Mouse (Mus musculus) liver, embryonic 16.5 days (tissue): Measurements from ENCODE around the gene Atp1a3. TPM values are rescaled to one million over a fixed set of nuclear protein-coding genes. Genes with fewer than 3 reads are reported as not detected.

Experiments
- ATAC-seq: fragments of 200-750 bp; cut with Nextera tagmentation; 2 replicates; pipeline ENCODE4 v1.8.0; 2017; ENCODE audit warnings: low read depth, mild to moderate bottlenecking, moderate number of reproducible peaks, moderate library complexity
- H3K27ac ChIP-seq: fragments of 300-500 bp; sonication (generic); 2 replicates; pipeline ENCODE4 v1.5.1; 2014; ENCODE audit warnings: mild to moderate bottlenecking, low read length
- H3K27me3 ChIP-seq: fragments of 300-500 bp; sonication (generic); 2 replicates; pipeline ENCODE4 v1.6.1; 2014; ENCODE audit warnings: low read depth, low read length, mixed read lengths; ENCODE audit not compliant: control insufficient read depth, insufficient read depth
- H3K36me3 ChIP-seq: fragments of 300-500 bp; sonication (generic); 2 replicates; pipeline ENCODE4 v1.6.1; 2014; ENCODE audit warnings: mild to moderate bottlenecking; ENCODE audit not compliant: control insufficient read depth, insufficient read depth
- H3K4me1 ChIP-seq: fragments of 300-500 bp; sonication (generic); 2 replicates; pipeline ENCODE4 v1.6.1; 2014; ENCODE audit warnings: low read depth, low read length, mixed read lengths; ENCODE audit not compliant: control insufficient read depth
- H3K4me2 ChIP-seq: fragments of 300-500 bp; sonication (generic); 2 replicates; pipeline ENCODE4 v1.6.1; 2014; ENCODE audit warnings: low read depth, low read length, mixed read lengths
- H3K4me3 ChIP-seq: fragments of 300-500 bp; sonication (generic); 2 replicates; pipeline ENCODE4 v1.5.1; 2014; ENCODE audit warnings: low read depth, mild to moderate bottlenecking, low read length
- H3K9ac ChIP-seq: fragments of 300-500 bp; sonication (generic); 2 replicates; pipeline ENCODE4 v1.6.1; 2014; ENCODE audit warnings: low read depth, low read length
- H3K9me3 ChIP-seq: fragments of 300-500 bp; sonication (generic); replicated peaks from 2 replicates; pipeline ENCODE4 v1.6.1; 2016; ENCODE audit warnings: low read length; ENCODE audit not compliant: control insufficient read depth
- WGBS: fragments of 180-500 bp; shearing (Covaris S2); extraction: QIAGEN DNeasy Blood & Tissue Kit; methylation state at CpG from one replicate; pipeline ENCODE4 v1.1.7; 2014; ENCODE audit not compliant: insufficient replicate concordance; 5-methylcytosine and 5-hydroxymethylcytosine counted together
- polyA plus RNA-seq: library from polyadenylated mRNA; unstranded; fragments of >200 nt; fragmentation: Nextera tagmentation; extraction: Ambion mirVana; gene quantifications from 2 replicates; pipeline ENCODE4 v1.2.1, GENCODE M21; 2015

Gene Atp1a3
- polyA plus RNA-seq, 1 experiment from 2014 or later = 1.1 TPM

DNA sequence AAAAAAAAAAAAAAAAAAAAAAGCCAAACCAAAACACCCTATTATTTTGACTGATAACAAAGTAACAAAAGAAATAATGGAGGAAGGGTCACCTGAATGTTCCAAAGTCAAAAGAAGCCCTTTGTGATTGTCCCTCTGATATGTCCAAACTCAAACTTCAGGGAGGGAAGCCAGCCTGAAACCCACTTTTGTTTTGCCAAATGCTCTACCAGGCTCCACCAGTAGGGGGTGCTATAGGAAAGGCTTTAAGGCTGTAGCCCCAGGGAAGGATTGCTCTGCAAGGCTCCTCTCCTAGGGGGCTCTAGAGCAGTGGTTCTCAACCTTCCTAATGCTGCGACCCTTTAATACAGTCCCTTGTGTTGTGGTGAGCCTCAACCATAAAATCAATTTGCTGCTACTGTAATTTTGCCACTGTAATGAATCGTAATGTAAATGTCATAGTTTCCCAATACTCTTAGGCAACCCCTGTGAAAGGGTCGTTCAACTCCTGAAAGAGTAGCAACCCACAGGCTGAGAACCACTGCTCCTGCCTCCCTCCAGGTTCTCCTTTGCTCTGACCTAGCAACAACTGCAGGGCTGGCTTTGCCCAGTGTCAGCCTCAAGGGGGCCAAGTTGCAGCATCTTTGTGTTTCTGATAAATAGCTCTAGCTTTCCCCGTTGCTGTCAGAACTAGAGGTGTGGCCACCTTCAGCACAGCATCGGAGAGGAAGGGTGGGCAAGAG, 24.4 kb upstream of the Atp1a3 start:
- Histone ChIP-seq H3K9me3 (no peaks in the 10 kb centered on the region), H3K36me3 (no peaks in the 10 kb centered on the region), H3K27ac (no peak overlapping the region), H3K9ac (no peak overlapping the region), H3K27me3 (no peaks in the 10 kb centered on the region), H3K4me2 (no peak overlapping the region), H3K4me3 (no peak overlapping the region), H3K4me1 (no peaks in the 10 kb centered on the region)
- 33% methylated on average over 5 of the region's 5 CpGs for WGBS
- ATAC-seq = no peak

GRCm38 (mm10) chr7:25026452-25026851, 20.7 kb upstream of the Atp1a3 start:
- ATAC-seq = no peak
- Histone ChIP-seq H3K9ac (no peak overlapping the region), H3K36me3 (no peaks in the 10 kb centered on the region), H3K27me3 (no peaks in the 10 kb centered on the region), H3K4me2 (no peak overlapping the region), H3K4me3 (no peak overlapping the region), H3K27ac (no peak overlapping the region), H3K4me1 (no peaks in the 10 kb centered on the region), H3K9me3 (no peaks in the 10 kb centered on the region)
- 43% methylated on average over 7 of the region's 7 CpGs for WGBS

- H3K9me3 ChIP-seq = no peaks in the 10 kb centered on the region
- no peaks in the 10 kb centered on the region for H3K4me1 ChIP-seq
- no peak for ATAC-seq
- H3K9ac ChIP-seq = no peak overlapping the region
- 48% methylated on average over 10 of the region's 10 CpGs for WGBS
- H3K4me2 ChIP-seq = no peak overlapping the region
- no peaks in the 10 kb centered on the region for H3K36me3 ChIP-seq
- no peak overlapping the region for H3K4me3 ChIP-seq
- H3K27me3 ChIP-seq = no peaks in the 10 kb centered on the region
- no peak overlapping the region for H3K27ac ChIP-seq
Measured at GRCm38 (mm10) chr7:25025855-25026439, 20.2 kb upstream of the Atp1a3 start.

DNA sequence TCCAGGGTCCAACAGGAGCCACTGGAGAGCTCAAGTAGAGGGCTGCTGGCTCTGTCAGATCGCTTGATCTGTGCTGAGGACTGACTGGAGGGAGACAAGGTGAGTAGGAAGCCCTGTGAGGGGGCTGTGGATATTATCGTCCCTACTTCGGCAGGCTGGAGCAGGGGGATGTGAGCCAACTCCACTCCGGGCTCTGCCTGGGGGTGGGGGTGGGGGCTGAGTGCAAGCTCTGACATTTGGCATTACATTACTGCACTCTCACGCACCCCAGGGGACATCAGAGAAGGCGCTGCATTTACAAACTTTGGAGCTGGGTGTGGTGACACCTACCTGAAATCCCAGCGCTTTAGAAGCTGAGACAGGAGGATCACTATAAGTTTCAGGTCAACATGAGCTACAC, 5.8 kb upstream of the Atp1a3 start:
- WGBS = 56% methylated on average over 7 of the region's 7 CpGs
- H3K9ac ChIP-seq = no peak overlapping the region
- H3K4me1 ChIP-seq = no peaks in the 10 kb centered on the region; the same call in 1 of the 2 replicates
- H3K36me3 ChIP-seq = no peaks in the 10 kb centered on the region
- H3K4me3 ChIP-seq = no peak overlapping the region
- H3K27ac ChIP-seq = no peak overlapping the region
- H3K27me3 ChIP-seq = peaks cover 49% of the 10 kb centered on the region
- H3K9me3 ChIP-seq = no peaks in the 10 kb centered on the region
- H3K4me2 ChIP-seq = no peak overlapping the region
- ATAC-seq = no peak

DNA sequence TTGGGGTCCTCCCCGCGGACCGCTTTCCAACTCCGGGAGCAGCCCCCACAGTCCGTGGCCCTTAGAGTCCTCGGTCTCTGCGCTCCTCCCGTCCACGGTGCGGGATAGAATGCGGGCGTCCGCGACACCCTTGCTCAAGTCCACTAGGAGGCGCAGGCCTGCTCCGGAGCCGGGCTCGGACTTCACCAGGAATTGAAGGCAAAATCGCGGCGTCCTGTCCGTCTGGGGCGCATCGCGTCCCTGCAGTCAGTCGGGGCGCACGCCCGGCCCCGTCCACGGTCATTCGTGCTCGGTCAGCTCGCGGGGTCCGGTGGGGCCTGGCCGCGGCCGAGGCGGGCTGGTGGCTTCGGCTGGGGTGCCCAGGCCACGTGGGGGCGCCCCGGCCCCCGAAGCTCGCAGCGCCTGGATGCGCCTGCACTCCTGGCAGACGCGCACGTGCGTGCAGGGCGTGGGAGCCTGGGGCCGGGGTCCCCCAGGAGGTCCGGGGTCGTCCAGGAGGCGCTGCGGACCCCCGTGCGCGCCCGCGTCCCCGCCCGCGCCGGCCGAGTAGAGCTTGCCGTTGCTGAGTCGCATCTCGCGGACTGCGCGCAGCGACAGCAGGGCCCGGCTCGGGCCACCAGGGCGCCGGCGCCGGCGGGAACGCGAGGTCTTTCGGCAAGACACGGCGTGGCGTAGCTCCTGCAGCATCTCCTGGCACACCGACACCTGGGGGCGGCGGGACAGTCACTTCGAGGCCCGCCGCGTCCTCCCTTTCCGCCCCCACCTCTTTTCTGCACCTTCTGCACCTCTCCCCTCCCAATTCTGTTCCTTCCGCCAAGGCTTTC, 4.5 kb upstream of the Atp1a3 start:
- Histone ChIP-seq H3K27ac (no peak overlapping the region), H3K36me3 (no peaks in the 10 kb centered on the region), H3K4me3 (peak overlapping the region; percentile 26), H3K4me1 (no peaks in the 10 kb centered on the region; the same call in 1 of the 2 replicates), H3K27me3 (peaks cover 62% of the 10 kb centered on the region), H3K9ac (no peak overlapping the region), H3K9me3 (no peaks in the 10 kb centered on the region), H3K4me2 (peak overlapping the region; percentile 53)
- no peak for ATAC-seq
- 1% methylated on average over 90 of the region's 97 CpGs for WGBS

- no peaks in the 10 kb centered on the region for H3K36me3 ChIP-seq
- 13% methylated on average over 20 of the region's 20 CpGs for WGBS
- H3K27me3 ChIP-seq = peaks cover 70% of the 10 kb centered on the region
- no peak for ATAC-seq
- no peaks in the 10 kb centered on the region for H3K9me3 ChIP-seq
- no peak overlapping the region for H3K27ac ChIP-seq
- no peak overlapping the region for H3K4me3 ChIP-seq
- no peak overlapping the region for H3K4me2 ChIP-seq
- no peaks in the 10 kb centered on the region; the same call in 1 of the 2 replicates for H3K4me1 ChIP-seq
- H3K9ac ChIP-seq = no peak overlapping the region
Measured at GRCm38 (mm10) chr7:25009099-25009700, 3.4 kb upstream of the Atp1a3 start.

DNA sequence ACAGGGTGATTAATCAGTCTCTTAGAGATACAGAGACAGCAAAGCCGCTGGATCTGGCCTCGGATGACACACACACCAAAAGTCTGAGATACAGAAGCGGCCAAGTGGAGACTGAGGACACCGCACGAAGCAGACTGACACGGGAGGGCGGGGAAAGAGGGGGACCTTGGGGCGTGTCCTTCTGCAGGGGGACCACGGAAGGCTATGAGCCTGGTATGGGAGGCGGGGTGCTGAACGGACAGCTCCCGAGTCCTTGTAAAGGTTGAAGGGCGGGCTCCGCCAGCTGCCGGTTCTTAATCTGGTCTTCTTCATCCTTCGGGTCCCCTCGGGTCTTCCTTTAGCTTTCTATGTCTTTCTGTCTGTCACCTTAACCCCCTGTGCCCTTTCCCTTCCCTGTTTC, 2.9 kb upstream of the Atp1a3 start:
- no peak overlapping the region for H3K4me3 ChIP-seq
- no peaks in the 10 kb centered on the region for H3K36me3 ChIP-seq
- no peak overlapping the region for H3K4me2 ChIP-seq
- peaks cover 73% of the 10 kb centered on the region for H3K27me3 ChIP-seq
- ATAC-seq = no peak
- no peak overlapping the region for H3K9ac ChIP-seq
- H3K27ac ChIP-seq = no peak overlapping the region
- no peaks in the 10 kb centered on the region; the same call in 1 of the 2 replicates for H3K4me1 ChIP-seq
- no peaks in the 10 kb centered on the region for H3K9me3 ChIP-seq
- WGBS = 2% methylated on average over 17 of the region's 17 CpGs

- WGBS = 26% methylated on average over 8 of the region's 8 CpGs
- Histone ChIP-seq H3K27ac (no peak overlapping the region), H3K27me3 (peaks cover 77% of the 10 kb centered on the region), H3K9me3 (no peaks in the 10 kb centered on the region), H3K9ac (no peak overlapping the region), H3K4me1 (no peaks in the 10 kb centered on the region; the same call in 1 of the 2 replicates), H3K4me3 (no peak overlapping the region), H3K4me2 (no peak overlapping the region), H3K36me3 (no peaks in the 10 kb centered on the region)
- ATAC-seq = no peak
Measured at GRCm38 (mm10) chr7:25007609-25008374, 2.0 kb upstream of the Atp1a3 start.
